Mouse (Mus musculus): ENCODE results near the gene Ptger3.

GRCm38 (mm10) chr3:157517992-157518391 is 48.7 kb upstream of the Ptger3 start:
- TF ChIP-seq CTCF (IDR thresholded peaks at IDR 0.05; ENCODE audit: extremely low read depth, insufficient read length, insufficient replicate concordance, low read depth, low read length) (no peak), POLR2A (IDR thresholded peaks at IDR 0.05; ENCODE audit: low read depth, low read length) (no peak)
